Comparison of ENCODE assay signal across 11 mouse cellular contexts in genomic region chr8:117529177-117529576, GRCm38 (mm10).
"Had no signal": no experiment of that assay in that cellular context is flagged by ENCODE, and none has a peak within 500 bp of the region (broad histone marks: within the 10 kb centered on the region; RNA-seq: fewer than 3 reads in every experiment).

No protein-coding gene starts in this region.

- H3K9ac ChIP-seq: liver, embryonic 14.5 days; neural tube, embryonic 12.5 days had no signal

- H3K36me3 ChIP-seq: midbrain, embryonic 10.5 days; neural tube, embryonic 12.5 days had no signal

- H3K27me3 ChIP-seq: neural tube, embryonic 12.5 days had no signal

- DNase-seq: kidney, adult 11 months; kidney, adult 9 months; kidney, postnatal 4 days; lung, adult 18-20 months; midbrain, embryonic 14.5 days had no signal

- H3K4me2 ChIP-seq: neural tube, embryonic 12.5 days had no signal

- H3K27ac ChIP-seq: kidney, postnatal 0 days; layer of hippocampus, adult 2 months; liver, embryonic 14.5 days; midbrain, embryonic 10.5 days; neural tube, embryonic 12.5 days had no signal

- H3K4me3 ChIP-seq: layer of hippocampus, adult 2 months; midbrain, embryonic 10.5 days; myocyte; neural tube, embryonic 12.5 days had no signal

- H3K9me3 ChIP-seq: midbrain, embryonic 10.5 days; neural tube, embryonic 12.5 days had no signal
